Mouse (Mus musculus) cortical plate, adult 2 months (tissue): ENCODE measurements around the gene Klra8. TPM values are rescaled to one million over a fixed set of nuclear protein-coding genes. Genes with fewer than 3 reads are reported as not detected.
"Not testable (repeated sequence)": the region's sequence is repeated elsewhere in the genome, so short reads cannot be mapped to it uniquely, and the experiment has no call there.

Experiments
- H3K27ac ChIP-seq: fragments of 200-500 bp; 2 replicates; pipeline ENCODE4 v1.5.1; 2012; ENCODE audit warnings: low read length, control low read depth, inconsistent platforms; ENCODE audit not compliant: insufficient read depth
- H3K4me1 ChIP-seq: fragments of 200-500 bp; 2 replicates; pipeline ENCODE4 v1.6.1; 2011; ENCODE audit warnings: low read length; ENCODE audit not compliant: control insufficient read depth, insufficient read depth
- H3K4me3 ChIP-seq: fragments of 200-500 bp; 2 replicates; pipeline ENCODE4 v1.5.1; 2011; ENCODE audit warnings: mild to moderate bottlenecking, low read length, control low read depth; ENCODE audit not compliant: insufficient read depth
- CTCF ChIP-seq: fragments of 200-500 bp; IDR thresholded peaks from 2 replicates; pipeline ENCODE4 v1.5.1; 2011; ENCODE audit warnings: mild to moderate bottlenecking, control low read depth, low read length; ENCODE audit not compliant: insufficient read depth; ENCODE audit errors: extremely low read depth
- POLR2A ChIP-seq: fragments of 200-500 bp; IDR thresholded peaks from 2 replicates; pipeline ENCODE4 v1.6.1; 2011; ENCODE audit warnings: mild to moderate bottlenecking, low read length, control low read depth; ENCODE audit not compliant: insufficient read depth; ENCODE audit errors: extremely low read depth
- polyA plus RNA-seq: library from polyadenylated mRNA; depleted of rRNA; stranded (reverse); fragments of >200 nt; gene quantifications from 2 replicates; pipeline ENCODE4 v1.2.3, GENCODE M21; 2012; rRNA removed

The Klra8 gene
- 0.11 TPM in 1 of 2 replicates, not detected in the other for polyA plus RNA-seq

DNA sequence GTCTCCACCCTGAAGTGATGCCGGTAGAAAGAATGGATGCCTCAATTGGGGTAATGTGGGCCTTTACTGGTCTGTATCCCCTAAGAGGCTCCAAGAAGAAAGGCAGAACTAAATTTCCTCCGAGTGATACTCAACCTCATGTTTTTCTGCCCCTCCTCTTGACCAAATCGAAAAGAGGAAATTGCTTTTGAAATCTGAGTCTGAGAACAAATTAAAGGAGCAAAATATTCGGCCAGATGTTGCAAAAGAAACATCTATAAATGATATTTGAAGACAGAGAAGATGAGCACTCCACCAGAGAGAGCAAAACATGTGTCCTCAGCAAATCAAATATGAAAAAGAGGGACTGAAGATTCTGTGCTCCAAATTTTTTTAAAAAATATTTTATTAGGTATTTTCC lies at the start of gene Klra8:
Gene Klra8, minus strand, starts transcription at position 101 of the 400 bp plus-strand sequence.
- not testable (repeated sequence) for H3K4me3 ChIP-seq, H3K4me1 ChIP-seq

DNA sequence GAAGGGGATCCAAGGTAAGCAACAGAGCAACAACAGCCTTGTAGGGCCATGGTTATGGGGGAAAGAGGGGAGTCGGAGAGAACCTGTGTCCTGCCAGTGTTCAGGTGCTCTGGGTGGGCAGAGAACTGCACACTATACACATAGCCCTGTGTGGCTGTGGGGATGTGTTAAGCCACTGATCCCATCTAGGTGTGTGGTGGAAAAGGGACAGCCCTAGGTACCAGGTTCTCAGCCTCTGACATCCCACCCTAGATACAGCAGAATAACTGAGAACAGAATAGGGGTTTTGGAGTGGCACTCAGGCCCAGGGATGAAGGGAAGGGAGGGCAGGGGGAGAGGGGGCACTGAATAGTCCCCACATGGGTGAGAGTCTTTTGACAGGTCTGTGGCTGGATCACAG lies 19.2 kb downstream of the Klra8 start:
- Histone ChIP-seq H3K27ac (no peak overlapping the region), H3K4me3 (no peak overlapping the region), H3K4me1 (no peaks in the 10 kb centered on the region)
- no peak for TF ChIP-seq POLR2A
- TF ChIP-seq CTCF: no peak

More for the DNA sequence above, at the start of gene Klra8:
- H3K27ac ChIP-seq: not testable (repeated sequence)

DNA sequence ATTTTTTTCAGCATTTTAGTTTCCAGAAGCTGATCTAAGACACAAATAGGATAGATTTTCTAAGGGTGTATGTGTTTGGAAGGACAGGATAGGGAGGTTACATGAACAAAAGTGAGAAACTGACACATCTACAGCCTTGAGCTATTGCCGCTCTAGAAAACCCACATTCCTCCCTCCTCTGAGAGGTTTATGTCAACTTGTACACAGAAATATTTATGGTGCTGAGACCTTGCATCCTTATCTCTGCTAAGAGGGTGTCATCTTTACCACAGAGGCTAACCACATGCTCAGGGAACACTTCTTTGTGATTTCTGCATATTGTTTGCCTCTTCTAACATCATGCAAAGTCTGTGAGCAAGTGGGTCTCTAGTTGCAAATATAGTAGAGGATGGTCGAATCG lies 27.0 kb downstream of the Klra8 start:
- H3K4me1 ChIP-seq, H3K27ac ChIP-seq, H3K4me3 ChIP-seq: not testable (repeated sequence)

DNA sequence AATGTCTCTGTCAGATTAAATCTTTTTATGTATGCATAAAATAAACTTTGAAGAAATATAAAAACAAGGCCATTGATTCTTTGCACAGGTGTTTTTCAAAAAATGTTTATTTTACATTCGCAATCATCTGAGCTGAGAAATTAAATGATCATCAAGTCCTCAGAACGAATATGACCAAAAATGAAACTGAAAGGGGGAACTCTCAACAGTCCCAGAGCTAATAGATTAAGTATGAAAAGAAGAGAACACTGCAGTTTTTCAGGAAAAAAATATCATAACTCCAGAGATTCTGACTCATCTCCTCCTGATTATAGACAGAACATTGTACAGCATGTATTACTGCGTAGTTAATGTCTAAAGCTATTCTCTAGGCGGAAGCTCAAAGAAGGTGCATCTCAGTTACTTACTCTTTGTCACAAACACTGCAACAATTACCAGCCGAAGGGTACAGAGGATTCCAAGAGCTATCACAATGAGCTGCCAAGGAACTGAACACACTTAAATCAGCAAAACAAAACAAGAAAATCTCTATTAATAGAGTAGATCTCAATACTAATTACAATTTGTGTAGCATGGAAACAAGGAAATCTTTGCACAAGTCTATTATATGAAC lies 37.3 kb downstream of the Klra8 start:
- Histone ChIP-seq H3K4me3 (no peak overlapping the region), H3K27ac (no peak overlapping the region), H3K4me1 (no peaks in the 10 kb centered on the region)
- TF ChIP-seq POLR2A (no peak), CTCF (no peak)

DNA sequence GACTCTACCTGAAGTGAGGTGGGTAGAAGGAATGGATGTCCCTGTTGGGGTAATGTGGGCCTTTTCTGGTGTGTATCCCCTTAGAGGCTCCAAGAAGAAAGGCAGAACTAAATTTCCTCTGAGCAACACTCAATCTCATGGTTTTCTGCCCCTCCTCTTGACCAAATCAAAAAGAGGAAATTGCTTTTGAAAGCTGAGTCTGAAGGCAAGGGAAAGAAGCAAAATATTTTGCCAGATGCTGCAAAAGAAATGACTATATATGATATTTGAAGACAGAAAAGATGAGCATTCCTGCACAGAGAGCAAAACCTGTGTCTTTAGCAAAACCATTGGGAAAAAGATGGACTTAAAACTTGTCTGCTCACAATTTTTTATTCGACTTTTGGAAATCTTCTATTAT lies 62.5 kb downstream of the Klra8 start, which contains the start of gene Klra4:
Gene Klra4, minus strand, starts transcription at position 101 of the 400 bp plus-strand sequence.
- not testable (repeated sequence) for H3K4me3 ChIP-seq, H3K27ac ChIP-seq, H3K4me1 ChIP-seq

Other genes with a start within 250 kb of the Klra8 start
- not detected in 2 replicates for gene Klra5, start 212.2 kb downstream of the Klra8 start, polyA plus RNA-seq
- not detected in 2 replicates for gene Klra6, start 102.9 kb downstream of the Klra8 start, polyA plus RNA-seq
- gene Klra4, start 62.6 kb downstream of the Klra8 start, polyA plus RNA-seq: not detected in 2 replicates
- 0.17 TPM in 1 of 2 replicates, not detected in the other for gene Klra9, start 63.2 kb upstream of the Klra8 start, polyA plus RNA-seq
- gene Klra7, start 103.4 kb upstream of the Klra8 start, polyA plus RNA-seq: not detected in 2 replicates
- gene Klra10, start 152.0 kb upstream of the Klra8 start, polyA plus RNA-seq: 0.13 TPM in 1 of 2 replicates, not detected in the other
- gene Klra3, start 207.7 kb upstream of the Klra8 start, polyA plus RNA-seq: not detected in 2 replicates